Mouse (Mus musculus): Measurements from ENCODE around the gene Gm47996.
"Not testable (repeated sequence)": the region's sequence is repeated elsewhere in the genome, so short reads cannot be mapped to it uniquely, and the experiment has no call there.

The Gm47996 gene

DNA sequence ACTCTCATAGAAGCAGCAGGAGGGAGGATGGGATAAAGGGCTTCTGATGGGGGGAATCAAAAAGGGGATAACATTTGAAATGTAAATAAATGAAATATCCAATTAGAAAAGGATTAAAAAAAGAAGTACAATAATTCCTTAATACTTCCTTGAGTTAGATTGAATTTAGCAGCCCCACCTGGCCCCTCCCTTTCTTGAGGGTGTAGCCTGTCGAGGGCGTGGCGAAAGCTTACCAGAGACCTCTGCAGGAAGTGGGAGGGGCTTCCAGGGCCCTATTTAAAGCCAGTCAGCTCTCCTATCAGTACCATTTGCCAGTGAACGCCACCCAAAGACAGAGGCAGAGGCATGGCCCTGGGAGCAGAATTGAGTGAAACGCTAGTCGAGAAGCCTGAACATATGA lies 6.1 kb upstream of the Gm47996 start, which contains the start of gene 3110040M04Rik:
3110040M04Rik (plus strand) TSS at position 304 of the 400 bp plus-strand sequence.
- DNase-seq (ENCODE audit: extremely low spot score), result not testable (repeated sequence)

DNA sequence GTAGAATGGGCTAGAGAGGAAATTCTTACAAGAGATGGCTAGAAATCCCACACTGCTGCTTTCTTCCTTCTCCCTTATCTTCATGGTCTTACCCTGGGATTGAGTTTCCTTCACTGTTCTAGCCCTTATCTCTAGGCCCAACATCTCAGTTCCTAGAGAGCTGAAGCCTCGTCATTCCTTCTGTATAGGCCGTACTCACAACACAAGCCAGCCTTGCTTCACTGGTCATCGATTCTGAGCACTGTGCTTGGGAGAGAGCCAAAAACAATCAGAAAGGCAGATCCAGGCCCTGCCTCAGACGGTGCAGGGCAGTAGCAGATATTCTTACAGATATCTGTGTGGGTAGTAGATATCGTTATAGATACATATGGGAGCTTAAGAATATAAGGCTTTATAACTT lies 1.4 kb upstream of the Gm47996 start:
- DNase-seq (ENCODE audit: extremely low spot score), result not testable (repeated sequence)

- not testable (repeated sequence) for DNase-seq (ENCODE audit: extremely low spot score)
Measured at GRCm38 (mm10) chr1:151208944-151209343, 987 bp upstream of the Gm47996 start.

GRCm38 (mm10) chr1:151211666-151212065 lies 1.7 kb downstream of the Gm47996 start:
- not testable (repeated sequence) for DNase-seq (ENCODE audit: extremely low spot score)

DNA sequence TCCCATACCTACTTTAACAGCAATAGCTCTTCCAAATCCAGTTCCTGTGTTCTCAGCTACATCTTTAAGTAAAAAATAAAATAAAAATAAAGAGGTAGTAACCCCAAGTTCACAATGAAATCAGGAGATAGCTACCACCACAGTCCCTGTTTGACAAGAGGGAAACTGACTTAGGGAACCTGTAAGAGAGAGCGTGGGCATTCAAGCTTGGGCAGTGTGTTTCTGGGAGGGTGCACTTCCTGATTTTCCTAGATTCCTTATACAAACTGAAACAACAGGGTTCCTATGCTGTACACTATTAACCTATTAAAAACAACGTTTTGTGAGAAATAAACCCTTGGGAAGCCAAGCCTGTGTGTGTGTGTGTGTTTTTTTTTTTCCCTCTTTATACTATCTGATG lies 4.9 kb downstream of the Gm47996 start:
- DNase-seq (ENCODE audit: extremely low spot score), result no peak

GRCm38 (mm10) chr1:151215985-151216384 lies 6.1 kb downstream of the Gm47996 start:
- DNase-seq (ENCODE audit: extremely low spot score), result no peak

DNA sequence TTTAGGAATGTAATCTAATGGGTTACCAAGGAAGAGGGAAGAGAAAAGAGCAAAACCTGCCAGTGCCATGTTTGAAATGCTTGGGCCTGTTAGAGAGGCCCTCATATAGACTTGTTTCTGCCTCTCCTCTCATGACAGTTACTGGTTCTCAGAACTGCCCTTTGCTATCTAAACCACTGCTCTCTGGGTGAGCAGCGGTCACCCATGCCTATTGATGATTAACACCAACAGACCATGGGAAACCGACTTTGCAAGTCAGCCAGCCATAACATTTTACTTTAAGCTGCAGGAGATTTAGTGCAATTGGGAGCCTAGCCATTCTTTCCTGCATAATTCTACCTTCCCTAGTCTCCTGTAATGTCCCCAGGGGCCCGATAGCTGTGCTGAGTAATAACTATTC lies 6.5 kb downstream of the Gm47996 start:
- DNase-seq (ENCODE audit: extremely low spot score), result no peak

DNA sequence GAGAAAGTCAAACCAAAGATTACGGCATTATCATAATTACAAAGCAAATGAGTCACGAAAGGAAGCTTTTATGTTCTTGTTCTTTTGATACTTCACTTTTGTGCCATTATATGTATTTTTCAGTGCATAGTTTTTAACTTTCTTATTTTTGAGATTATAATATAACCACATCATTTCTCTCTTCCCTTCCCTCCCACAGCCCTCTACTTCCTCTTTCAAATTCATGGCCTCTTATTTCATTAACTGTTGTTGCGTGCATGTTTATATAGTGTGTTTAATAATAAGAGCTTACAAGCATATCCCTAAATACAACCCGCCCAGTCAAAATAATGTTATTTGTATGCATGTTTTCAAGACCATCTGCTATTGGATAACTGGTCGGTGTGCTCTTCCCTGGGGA lies 9.1 kb downstream of the Gm47996 start:
- DNase-seq (ENCODE audit: extremely low spot score), result no peak

DNA sequence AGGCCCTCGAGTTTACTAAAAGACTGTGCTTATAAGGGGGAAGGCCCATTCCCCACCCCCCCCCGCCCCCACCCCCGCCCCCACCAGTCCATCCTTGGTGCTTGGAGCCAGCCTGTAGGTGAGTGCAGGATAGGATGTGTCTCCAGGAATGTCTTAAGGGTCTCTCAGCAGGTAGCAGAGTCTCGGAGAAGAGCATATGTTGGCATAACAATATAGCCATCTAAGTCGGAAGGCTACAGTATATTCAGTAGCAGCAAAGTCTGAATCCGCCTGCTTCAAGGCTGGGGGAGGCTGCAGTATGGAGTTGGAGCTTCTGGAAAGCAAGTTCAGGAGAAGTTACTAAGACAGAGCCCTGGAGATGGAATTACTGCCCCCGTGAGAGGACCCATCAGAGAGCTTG lies 10.2 kb downstream of the Gm47996 start:
- no peak for DNase-seq (ENCODE audit: extremely low spot score)

- no peak for DNase-seq (ENCODE audit: extremely low spot score)
Measured at GRCm38 (mm10) chr1:151222561-151223267, 12.8 kb downstream of the Gm47996 start.

- no peak for DNase-seq (ENCODE audit: extremely low spot score)
Measured at GRCm38 (mm10) chr1:151223377-151223776, 13.4 kb downstream of the Gm47996 start.

DNA sequence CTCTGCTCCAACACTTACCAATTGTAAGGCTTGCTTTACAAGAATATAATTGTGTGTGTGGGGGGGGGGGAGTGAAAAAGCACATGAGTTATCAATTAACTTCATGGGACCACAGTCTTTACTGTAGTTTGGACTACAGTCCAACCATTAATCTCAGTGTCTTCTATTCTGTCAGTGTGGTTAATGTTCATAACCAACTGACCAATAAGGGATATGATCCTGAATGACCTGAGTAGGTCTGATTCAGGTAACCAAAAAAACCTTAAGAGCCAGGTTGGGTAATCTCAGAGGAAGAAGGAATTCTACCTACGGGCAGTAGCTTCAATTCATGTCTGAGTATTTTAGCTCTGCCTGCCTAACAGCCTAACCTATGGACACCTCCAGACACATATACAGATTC lies 14.6 kb downstream of the Gm47996 start:
- DNase-seq (ENCODE audit: extremely low spot score), result no peak

DNA sequence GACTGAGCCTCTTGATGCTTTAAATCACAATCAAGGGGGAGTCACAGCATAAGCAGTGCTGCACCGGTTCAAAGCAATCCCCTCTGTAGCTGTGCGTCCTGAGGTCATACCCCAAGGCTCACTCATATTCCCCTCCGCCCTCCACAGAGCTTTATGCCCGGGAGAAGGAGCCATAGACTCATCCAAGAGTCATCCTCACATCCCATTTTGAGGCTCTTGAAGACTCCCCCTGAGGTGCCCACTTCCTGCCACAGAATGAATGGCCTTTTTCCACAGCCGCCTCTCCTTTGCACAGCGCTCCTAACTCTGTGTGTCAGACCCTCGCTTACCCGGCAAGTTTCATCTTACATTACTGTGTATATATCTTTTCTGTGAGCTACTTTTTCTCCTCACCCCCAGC lies 17.6 kb downstream of the Gm47996 start:
- DNase-seq (ENCODE audit: extremely low spot score), result no peak

GRCm38 (mm10) chr1:151228320-151228989 lies 18.5 kb downstream of the Gm47996 start:
- DNase-seq (ENCODE audit: extremely low spot score), result no peak

DNA sequence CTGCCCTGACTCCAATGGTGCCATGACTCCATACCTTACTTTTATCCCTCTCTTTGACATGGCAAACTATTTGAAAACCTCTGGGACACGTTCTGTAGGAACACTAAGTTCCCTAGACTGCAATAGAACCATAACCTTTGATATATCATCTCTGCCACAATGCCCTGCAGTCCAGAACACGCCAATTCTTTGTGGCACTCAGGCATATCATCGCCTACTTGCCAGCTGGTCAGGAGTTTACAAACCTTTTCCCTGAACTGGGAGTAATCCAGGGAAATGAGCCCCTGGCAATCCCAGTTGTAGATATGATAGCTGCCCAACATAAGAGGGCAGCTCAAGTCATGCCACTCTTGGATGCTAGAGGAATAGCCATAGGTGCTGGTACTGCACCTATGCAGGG lies 22.4 kb downstream of the Gm47996 start:
- no peak for DNase-seq (ENCODE audit: extremely low spot score)

DNA sequence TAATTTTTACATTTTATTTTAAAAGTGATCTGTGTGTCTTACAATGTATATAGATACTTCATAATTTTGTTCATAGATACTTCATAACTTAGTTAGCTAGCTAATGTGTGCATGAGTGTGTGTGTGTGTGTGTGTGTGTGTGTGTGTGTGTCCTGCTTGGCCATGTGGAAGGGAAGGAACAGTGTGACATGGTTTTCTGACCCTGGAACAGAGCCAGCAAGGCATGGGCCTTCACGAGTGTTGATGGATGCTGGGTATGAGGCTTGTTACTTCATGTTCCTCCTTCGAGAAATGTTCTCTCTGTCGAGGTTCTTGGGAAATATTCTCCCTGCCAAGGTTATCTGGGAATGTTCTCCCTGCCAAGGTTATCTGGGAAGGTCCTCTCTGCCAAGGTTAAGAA lies 23.8 kb downstream of the Gm47996 start:
- no peak for DNase-seq (ENCODE audit: extremely low spot score)

- no peak for DNase-seq (ENCODE audit: extremely low spot score)
Measured at GRCm38 (mm10) chr1:151235574-151235973, 25.6 kb downstream of the Gm47996 start.

- no peak for DNase-seq (ENCODE audit: extremely low spot score)
Measured at GRCm38 (mm10) chr1:151236141-151236930, 26.4 kb downstream of the Gm47996 start.

- no peak for DNase-seq (ENCODE audit: extremely low spot score)
Measured at GRCm38 (mm10) chr1:151237780-151238179, 27.8 kb downstream of the Gm47996 start.

GRCm38 (mm10) chr1:151243332-151243731 lies 33.4 kb downstream of the Gm47996 start:
- no peak for DNase-seq (ENCODE audit: extremely low spot score)

DNA sequence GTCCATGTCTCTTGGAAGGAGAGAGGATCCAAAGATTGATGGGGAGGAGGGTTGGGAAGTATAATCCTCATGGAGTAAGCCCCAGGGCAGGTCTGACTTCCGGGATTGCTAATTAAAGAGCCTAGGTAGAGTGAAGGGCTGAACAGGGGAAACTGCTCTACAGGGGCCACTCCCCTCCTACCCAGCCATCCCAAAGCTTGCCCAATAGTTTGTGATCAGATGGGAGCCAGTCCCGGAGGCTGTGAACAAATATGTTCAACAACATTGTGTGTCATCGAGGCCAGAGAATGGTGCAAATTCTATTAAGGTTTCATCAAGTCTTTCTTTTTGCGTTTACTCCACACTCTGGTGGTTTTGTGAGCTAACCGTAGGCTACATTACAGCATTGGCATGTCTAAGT lies 34.1 kb downstream of the Gm47996 start:
- DNase-seq (ENCODE audit: extremely low spot score), result no peak

DNA sequence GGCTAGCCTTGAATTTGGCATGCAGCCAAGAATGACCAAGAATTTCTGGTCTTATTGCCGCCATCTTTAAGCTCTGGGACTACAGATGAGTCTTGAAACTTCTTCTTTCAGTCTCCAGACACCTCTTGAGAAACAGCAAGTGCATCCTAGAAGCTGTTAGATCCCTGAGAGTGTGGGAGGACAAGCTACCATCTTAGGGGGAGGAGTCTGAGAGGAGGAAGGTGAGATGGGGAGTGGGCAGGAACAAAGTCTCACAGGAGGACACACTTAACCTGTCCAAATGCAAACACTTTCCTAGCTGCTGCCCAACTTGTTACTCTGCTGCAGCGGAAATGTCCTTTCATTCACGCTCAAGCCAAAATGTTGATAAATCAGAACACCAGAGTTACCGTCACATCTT lies 34.8 kb downstream of the Gm47996 start:
- DNase-seq (ENCODE audit: extremely low spot score), result no peak

DNA sequence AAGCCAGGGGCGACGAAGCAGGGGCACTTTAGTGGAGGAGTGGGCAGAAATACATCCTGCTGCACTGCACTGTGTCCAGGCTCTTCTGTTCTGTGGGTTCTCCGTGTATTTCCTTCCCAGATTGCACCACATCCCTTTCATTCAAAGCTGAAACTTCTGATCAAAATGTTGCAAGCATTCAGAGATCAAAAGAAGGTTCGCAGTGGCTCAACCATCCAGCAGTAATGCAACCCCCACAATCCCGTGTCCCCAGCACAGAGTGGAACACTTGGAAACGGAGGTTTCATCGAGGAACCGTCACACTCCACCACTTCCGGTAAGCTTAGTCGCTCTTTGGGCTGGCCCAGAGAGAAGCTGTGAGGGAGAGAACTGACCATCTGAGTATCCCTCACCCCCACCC lies 35.2 kb downstream of the Gm47996 start:
- DNase-seq (ENCODE audit: extremely low spot score), result no peak
